Mouse (Mus musculus) right cerebral cortex, postnatal 25 days (tissue): ENCODE results near the gene Hsd17b10.

Experiments
- DNase-seq: peaks from one replicate; pipeline ENCODE4 v3.0.0; 2022

Hsd17b10 gene

GRCm38 (mm10) chrX:152001737-152002710 lies at the start of gene Hsd17b10:
TSS of gene Hsd17b10 (plus strand) at chrX:152001845.
- DNase-seq, result peak; percentile 80

- no peak for DNase-seq
Observed at GRCm38 (mm10) chrX:151999006-151999710, 2.5 kb upstream of the Hsd17b10 start.

GRCm38 (mm10) chrX:152001182-152001684 lies 412 bp upstream of the Hsd17b10 start:
- no peak for DNase-seq

DNA sequence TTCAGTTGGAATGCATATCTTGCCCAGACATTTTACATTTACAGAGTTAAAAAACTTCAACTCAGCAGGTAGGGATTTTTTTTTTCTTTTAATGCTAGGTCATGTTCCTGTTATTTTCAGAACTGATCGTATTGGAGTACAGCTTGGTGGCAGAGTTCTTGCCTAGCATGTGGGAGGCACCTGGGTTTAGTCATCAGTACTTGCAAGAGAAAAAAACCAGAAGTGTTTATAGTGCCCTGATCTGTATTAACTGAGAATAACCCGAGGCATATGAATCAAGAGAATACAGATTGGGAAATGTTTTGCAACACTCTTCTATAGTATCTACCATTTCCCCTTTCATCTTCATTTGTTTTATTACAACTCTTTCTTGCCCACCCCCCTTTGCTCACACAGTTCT lies 1.2 kb downstream of the Hsd17b10 start:
- DNase-seq, result no peak

- DNase-seq, result no peak
Observed at GRCm38 (mm10) chrX:152007863-152008262, 6.2 kb downstream of the Hsd17b10 start.

DNA sequence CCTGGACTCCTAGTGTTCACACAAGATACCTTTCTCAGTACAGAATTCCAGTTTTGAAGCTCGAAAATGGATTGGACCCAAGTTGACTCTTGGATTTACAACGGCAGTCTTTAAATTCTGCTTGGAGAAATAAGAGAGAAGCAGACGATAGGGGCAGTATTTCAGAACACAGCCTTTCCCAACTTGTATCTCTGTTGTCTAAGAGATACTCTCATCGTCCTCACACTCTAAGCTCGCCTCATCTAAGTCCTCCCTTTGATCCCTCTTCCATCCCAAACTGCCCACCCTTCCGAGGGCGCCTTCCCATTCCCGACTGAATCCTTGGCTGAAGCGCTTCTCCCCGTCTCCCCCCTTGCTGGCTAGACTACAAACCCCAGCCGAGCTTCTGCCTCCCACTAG lies 14.1 kb downstream of the Hsd17b10 start:
- no peak for DNase-seq

DNA sequence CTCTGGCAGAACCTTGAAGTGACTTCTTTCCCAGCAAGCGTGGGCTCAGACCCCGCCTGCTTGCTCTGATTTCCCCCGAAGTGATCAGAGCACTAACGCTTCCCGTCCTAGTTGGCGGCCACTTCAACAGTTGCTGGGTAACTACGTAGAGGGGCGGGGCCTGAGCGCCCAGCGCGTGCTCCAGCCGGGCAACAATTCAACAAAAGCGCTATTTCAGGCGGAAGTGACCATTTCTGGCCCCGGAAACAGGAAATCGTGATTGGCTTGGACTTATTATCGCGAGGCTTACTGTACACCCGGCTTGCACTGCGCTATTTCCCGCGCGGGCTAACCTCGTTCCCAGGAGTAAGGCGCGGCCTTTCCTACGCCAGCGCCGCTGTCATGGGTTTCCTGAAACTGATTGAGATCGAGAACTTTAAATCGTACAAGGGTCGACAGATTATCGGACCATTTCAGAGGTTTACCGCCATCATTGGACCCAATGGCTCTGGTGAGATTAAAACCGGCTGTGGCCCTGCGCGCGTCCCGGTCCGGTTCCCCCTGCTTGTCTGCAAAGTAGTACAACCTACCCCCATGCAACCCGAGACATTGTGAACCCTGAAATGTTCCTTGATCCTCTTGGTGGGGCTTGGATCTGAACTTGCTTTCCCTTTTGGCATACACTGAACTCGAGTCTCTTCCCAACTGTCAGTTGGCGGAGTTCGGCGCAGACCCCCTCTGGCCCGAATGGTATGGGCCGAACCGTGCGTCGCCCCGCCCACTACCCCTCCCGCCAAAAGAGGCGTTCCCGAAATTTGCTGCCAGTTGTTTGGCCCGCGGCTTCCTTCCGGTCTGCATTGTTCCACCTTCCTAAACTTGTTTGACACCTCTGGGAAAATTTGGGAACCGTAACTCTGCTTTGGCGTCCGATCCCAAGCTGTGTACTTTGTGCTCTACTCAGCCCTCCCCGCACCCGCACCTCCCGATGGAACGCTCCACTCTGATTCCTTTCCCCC lies 14.8 kb downstream of the Hsd17b10 start, which contains the start of the genes Ribc1 and Smc1a:
TSS of gene Ribc1 (minus strand) at position 145 of the 995 bp plus-strand sequence.
TSS of gene Smc1a (plus strand) at position 278 of the 995 bp plus-strand sequence.
- DNase-seq, result peak; percentile 88

DNA sequence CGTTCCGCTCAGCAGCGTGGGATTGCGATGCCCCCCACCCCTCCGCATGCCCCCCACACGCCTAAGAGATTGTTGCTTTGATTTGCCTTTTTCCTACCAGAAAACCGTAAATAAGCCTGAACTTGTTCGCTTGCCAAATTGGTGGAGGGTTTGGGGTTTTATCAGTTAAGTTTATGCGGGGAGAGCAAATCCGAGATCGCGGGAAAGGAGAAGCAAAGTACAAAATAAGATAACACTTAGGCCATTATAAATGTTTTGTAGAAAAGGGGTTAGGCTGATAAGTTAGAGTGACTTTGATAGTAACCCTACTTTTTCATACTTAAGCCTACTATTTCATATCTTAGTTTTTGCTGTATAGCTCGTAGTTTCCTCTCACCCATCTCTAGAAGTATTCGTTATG lies 15.5 kb downstream of the Hsd17b10 start:
- DNase-seq, result no peak

DNA sequence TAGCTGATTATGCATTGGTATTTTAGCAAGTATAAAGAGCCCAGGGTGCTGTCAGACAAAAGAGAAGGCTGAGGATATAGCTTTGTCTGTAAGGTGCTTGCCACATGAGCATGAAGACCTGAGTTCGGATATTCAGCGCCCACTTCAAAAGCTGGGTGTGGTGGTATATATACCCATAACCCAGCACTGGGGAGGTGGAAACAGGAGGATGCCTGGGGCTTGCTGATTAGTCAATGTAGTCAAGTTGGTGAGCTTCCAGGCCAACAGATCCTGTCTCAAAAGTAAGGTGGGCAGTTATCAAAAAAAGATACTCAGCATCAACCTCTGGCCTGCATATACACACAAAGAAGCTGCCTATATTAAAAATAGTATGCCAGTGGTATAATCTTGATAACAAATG lies 17.6 kb downstream of the Hsd17b10 start:
- DNase-seq, result no peak

DNA sequence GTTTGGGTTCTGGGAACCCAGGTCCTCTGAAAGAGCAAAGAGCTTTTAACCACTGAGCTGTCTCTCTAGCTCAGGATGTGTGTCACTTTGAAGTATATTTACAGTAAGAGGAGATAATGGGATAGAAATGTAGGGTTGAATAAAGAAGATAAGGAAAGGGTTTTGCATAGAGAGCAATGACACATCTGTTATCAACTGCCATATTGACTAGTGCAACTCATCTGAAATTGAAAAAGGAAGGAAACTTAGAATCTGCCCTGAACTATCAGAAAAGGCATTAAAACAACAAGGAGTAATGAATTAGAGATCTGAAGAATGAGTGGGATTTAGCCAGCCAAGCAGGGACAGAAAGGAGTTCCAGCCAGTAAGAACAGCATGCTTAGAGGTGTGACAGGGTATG lies 38.2 kb downstream of the Hsd17b10 start:
- no peak for DNase-seq

GRCm38 (mm10) chrX:152047230-152047629 lies 45.6 kb downstream of the Hsd17b10 start:
- no peak for DNase-seq

- DNase-seq, result no peak
Observed at GRCm38 (mm10) chrX:152052546-152052945, 50.9 kb downstream of the Hsd17b10 start.
